Comparison of ENCODE assay signal across 8 mouse cellular contexts in the genomic region with DNA sequence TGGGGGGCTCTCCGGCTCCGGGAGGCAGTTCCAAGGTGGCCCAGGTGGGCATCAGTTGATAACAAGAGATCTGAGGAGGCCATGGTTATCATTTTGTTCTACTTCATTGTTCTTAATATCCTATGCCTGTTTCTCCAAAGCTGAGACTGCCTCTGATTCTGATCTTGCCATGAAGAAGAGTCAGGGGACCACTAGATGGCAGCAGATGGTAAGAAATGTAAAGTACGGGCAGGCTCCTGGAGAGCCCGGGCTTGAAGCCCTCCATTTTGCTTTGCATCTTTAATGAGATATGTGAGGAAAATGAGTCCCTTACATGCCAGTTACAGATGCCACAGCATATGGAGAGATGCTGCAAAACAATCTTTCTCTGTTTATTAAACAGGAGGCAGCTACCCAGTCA.
A peak's percentile ranks its signal among the peaks of the same experiment; 100 is the strongest.
DNase-seq lines count a peak whose midpoint lies in the region; ATAC-seq and TF ChIP-seq lines count a peak whose summit lies in the region.

No protein-coding gene starts in this region.

- no peaks in the 10 kb centered on the region for H3K27me3 ChIP-seq in heart, embryonic 11.5 days (ENCODE audit: control insufficient read depth, insufficient read depth, low read length)
- no peaks in the 10 kb centered on the region; the same call in 1 of the 2 replicates for H3K27me3 ChIP-seq in intestine, postnatal 0 days (replicated peaks; ENCODE audit: control insufficient read depth, insufficient read depth, low read length)
- H3K27me3 ChIP-seq in midbrain, postnatal 0 days (ENCODE audit: insufficient read depth, low read length), result no peaks in the 10 kb centered on the region
- H3K27me3 ChIP-seq in spleen, adult 2 months (ENCODE audit: control insufficient read depth, insufficient read depth, low read length), result no peaks in the 10 kb centered on the region

- ATAC-seq in heart, embryonic 11.5 days (replicated peaks; ENCODE audit: insufficient number of reproducible peaks, low FRiP score, low TSS enrichment), result no peak
- ATAC-seq in intestine, postnatal 0 days, result peak; percentile 43; the same call in 1 of the 2 replicates
- ATAC-seq in midbrain, postnatal 0 days (ENCODE audit: low FRiP score), result peak; percentile 78

- no peak overlapping the region for H3K4me3 ChIP-seq in heart, embryonic 11.5 days (ENCODE audit: low read depth, low read length)
- H3K4me3 ChIP-seq in intestine, postnatal 0 days (ENCODE audit: low read depth, low read length), result no peak overlapping the region
- no peak overlapping the region for H3K4me3 ChIP-seq in midbrain, postnatal 0 days (ENCODE audit: low read depth, low read length)
- no peak overlapping the region for H3K4me3 ChIP-seq in spleen, adult 2 months (ENCODE audit: extremely low read depth, insufficient read depth, insufficient read length)

- peak; percentile 83 for TF ChIP-seq CTCF in intestine, postnatal 0 days (IDR thresholded peaks at IDR 0.05; ENCODE audit: low read depth)
- TF ChIP-seq CTCF in midbrain, postnatal 0 days (IDR thresholded peaks at IDR 0.05), result peak; percentile 93
- TF ChIP-seq CTCF in spleen, adult 2 months (IDR thresholded peaks at IDR 0.05; ENCODE audit: extremely low read depth, insufficient read depth, insufficient read length, insufficient replicate concordance), result peak; percentile 57; the same call in 1 of the 2 replicates

- H3K27ac ChIP-seq in heart, embryonic 11.5 days (ENCODE audit: low read depth, low read length), result no peak overlapping the region
- H3K27ac ChIP-seq in intestine, postnatal 0 days (ENCODE audit: low read depth, low read length), result no peak overlapping the region
- 0 out of 2 replicates have a peak overlapping the region, but pooled peaks have one; percentile 9 for H3K27ac ChIP-seq in midbrain, postnatal 0 days (ENCODE audit: low read depth, low read length)
- H3K27ac ChIP-seq in spleen, adult 2 months (ENCODE audit: insufficient read depth, low read length), result no peak overlapping the region

- DNase-seq in heart, adult 18-20 months, result peak; percentile 58 to 81
- DNase-seq in cerebellum, postnatal 10 days, result peak; percentile 91 to 95
- DNase-seq in frontal cortex, postnatal 14 days (ENCODE audit: low spot score in 2 of 2), result peak; percentile 69 to 79
- peak; percentile 83 to 92 for DNase-seq in left cerebral cortex, postnatal 25 days (ENCODE audit: low spot score in 2 of 2)
- DNase-seq in midbrain, postnatal 0 days (ENCODE audit: low spot score), result peak; percentile 95
- peak; percentile 65 to 68 for DNase-seq in spleen, adult 2 months (ENCODE audit: low read depth in 1 of 2, low spot score in 2 of 2)

- peaks cover 6% of the 10 kb centered on the region for H3K4me1 ChIP-seq in heart, embryonic 11.5 days (ENCODE audit: control insufficient read depth, insufficient read depth, low read length)
- H3K4me1 ChIP-seq in intestine, postnatal 0 days (replicated peaks; ENCODE audit: control insufficient read depth, insufficient read depth, low read length), result no peaks in the 10 kb centered on the region
- H3K4me1 ChIP-seq in midbrain, postnatal 0 days (ENCODE audit: insufficient read depth, low read length), result peaks cover 3% of the 10 kb centered on the region; the same call in 1 of the 2 replicates
- H3K4me1 ChIP-seq in spleen, adult 2 months (ENCODE audit: control insufficient read depth, insufficient read depth, insufficient read length), result no peaks in the 10 kb centered on the region

- intact Hi-C loops in left cerebral cortex, postnatal 25 days (cut with DNase I), result loop anchor here (2.0 to 10.0 kb wide), 7 partner anchors 85 to 581 kb away; a partner anchor contains a TSS

- no peaks in the 10 kb centered on the region for H3K9me3 ChIP-seq in heart, embryonic 11.5 days (replicated peaks; ENCODE audit: control insufficient read depth, low read length)
- no peaks in the 10 kb centered on the region for H3K9me3 ChIP-seq in intestine, postnatal 0 days (ENCODE audit: control insufficient read depth)
- no peaks in the 10 kb centered on the region for H3K9me3 ChIP-seq in midbrain, postnatal 0 days (ENCODE audit: low read length)

- 20% methylated on average over 4 of the region's 4 CpGs for WGBS in heart, embryonic 11.5 days (ENCODE audit: insufficient replicate concordance)
- WGBS in intestine, postnatal 0 days, result 15% methylated on average over 4 of the region's 4 CpGs
- 23% methylated on average over 4 of the region's 4 CpGs for WGBS in midbrain, postnatal 0 days
- 23% methylated on average over 4 of the region's 4 CpGs for WGBS in spleen, adult 2 months

- no peaks in the 10 kb centered on the region for H3K36me3 ChIP-seq in heart, embryonic 11.5 days (ENCODE audit: control insufficient read depth, insufficient read depth, low read length)
- H3K36me3 ChIP-seq in intestine, postnatal 0 days (ENCODE audit: control insufficient read depth, insufficient read depth), result no peaks in the 10 kb centered on the region
- no peaks in the 10 kb centered on the region for H3K36me3 ChIP-seq in midbrain, postnatal 0 days (ENCODE audit: insufficient read depth, low read length)
- H3K36me3 ChIP-seq in spleen, adult 2 months (ENCODE audit: control insufficient read depth, insufficient read depth, low read length), result no peaks in the 10 kb centered on the region

- no peak overlapping the region for H3K4me2 ChIP-seq in heart, embryonic 11.5 days
- no peak overlapping the region for H3K4me2 ChIP-seq in intestine, postnatal 0 days (replicated peaks; ENCODE audit: low read depth)
- no peak overlapping the region for H3K4me2 ChIP-seq in midbrain, postnatal 0 days (ENCODE audit: low read depth, low read length, poor library complexity, severe bottlenecking)

- H3K9ac ChIP-seq in heart, embryonic 11.5 days (ENCODE audit: low read depth, low read length), result no peak overlapping the region
- no peak overlapping the region for H3K9ac ChIP-seq in intestine, postnatal 0 days (ENCODE audit: low read depth, low read length)
- no peak overlapping the region for H3K9ac ChIP-seq in midbrain, postnatal 0 days (replicated peaks; ENCODE audit: low read length, poor library complexity, severe bottlenecking)

- TF ChIP-seq POLR2A in spleen, adult 2 months (IDR thresholded peaks at IDR 0.05; ENCODE audit: low read depth, low read length), result no peak
